Comparison of ENCODE assay signal across 8 mouse cellular contexts in genomic region chr19:8887585-8888463, GRCm38 (mm10). TPM values are rescaled to one million over a fixed set of nuclear protein-coding genes. Genes with fewer than 3 reads are reported as not detected.
DNase-seq lines count a peak whose midpoint lies in the region; ATAC-seq lines count a peak whose summit lies in the region.

No protein-coding gene starts in this region.

- ATAC-seq in kidney, embryonic 16.5 days (ENCODE audit: low FRiP score, low TSS enrichment): no peak
- ATAC-seq in hindbrain, embryonic 16.5 days: no peak
- no peak for ATAC-seq in midbrain, embryonic 16.5 days

- peak overlapping the region; percentile 86 for H3K27ac ChIP-seq in kidney, embryonic 16.5 days (ENCODE audit: low read length)
- H3K27ac ChIP-seq in brown adipose tissue, adult 24 weeks (replicated peaks; ENCODE audit: low read depth, low read length): 0 out of 2 replicates have a peak overlapping the region, but pooled peaks have one; percentile 41
- H3K27ac ChIP-seq in hindbrain, embryonic 16.5 days (ENCODE audit: low read depth, low read length): peak overlapping the region; percentile 77
- peak overlapping the region; percentile 88; the same call in 1 of the 2 replicates for H3K27ac ChIP-seq in midbrain, embryonic 16.5 days (ENCODE audit: low read length)

- DNase-seq in kidney, adult 8-10 months: no peak
- DNase-seq in cerebellum, postnatal 14 days: no peak
- no peak for DNase-seq in layer of hippocampus, adult 11-12 months (ENCODE audit: low spot score)
- DNase-seq in kidney, postnatal 36 days: no peak

- H3K9ac ChIP-seq in kidney, embryonic 16.5 days (replicated peaks; ENCODE audit: low read length): peak overlapping the region; percentile 92
- peak overlapping the region; percentile 72 for H3K9ac ChIP-seq in hindbrain, embryonic 16.5 days (ENCODE audit: low read depth, low read length)
- peak overlapping the region; percentile 70 for H3K9ac ChIP-seq in midbrain, embryonic 16.5 days (ENCODE audit: low read depth, low read length)

- H3K4me1 ChIP-seq in kidney, embryonic 16.5 days (ENCODE audit: insufficient read depth, low read length): peaks cover 17% of the 10 kb centered on the region
- peaks cover 6% of the 10 kb centered on the region; the same call in 1 of the 2 replicates for H3K4me1 ChIP-seq in brown adipose tissue, adult 24 weeks (ENCODE audit: control insufficient read depth, insufficient read depth, insufficient read length, low read length)
- H3K4me1 ChIP-seq in hindbrain, embryonic 16.5 days (ENCODE audit: control insufficient read depth, insufficient read depth, low read depth, low read length): peaks cover 15% of the 10 kb centered on the region
- H3K4me1 ChIP-seq in midbrain, embryonic 16.5 days (ENCODE audit: control insufficient read depth, insufficient read depth, low read length): peaks cover 19% of the 10 kb centered on the region

- H3K9me3 ChIP-seq in kidney, embryonic 16.5 days (ENCODE audit: low read length): no peaks in the 10 kb centered on the region
- H3K9me3 ChIP-seq in hindbrain, embryonic 16.5 days (ENCODE audit: control insufficient read depth, low read length): no peaks in the 10 kb centered on the region
- no peaks in the 10 kb centered on the region for H3K9me3 ChIP-seq in midbrain, embryonic 16.5 days (replicated peaks; ENCODE audit: control insufficient read depth, low read length, poor library complexity, severe bottlenecking)

- H3K4me3 ChIP-seq in kidney, embryonic 16.5 days (ENCODE audit: low read length): peak overlapping the region; percentile 81
- H3K4me3 ChIP-seq in brown adipose tissue, adult 24 weeks (ENCODE audit: insufficient read depth, low read depth, low read length): peak overlapping the region; percentile 79
- H3K4me3 ChIP-seq in hindbrain, embryonic 16.5 days (ENCODE audit: low read length): peak overlapping the region; percentile 65
- H3K4me3 ChIP-seq in midbrain, embryonic 16.5 days (ENCODE audit: low read depth, low read length): peak overlapping the region; percentile 71

- 15% methylated on average over 19 of the region's 19 CpGs for WGBS in kidney, embryonic 16.5 days
- 15% methylated on average over 19 of the region's 19 CpGs for WGBS in hindbrain, embryonic 16.5 days
- WGBS in midbrain, embryonic 16.5 days: 16% methylated on average over 19 of the region's 19 CpGs

- peaks cover 13% of the 10 kb centered on the region; the same call in 1 of the 2 replicates for H3K36me3 ChIP-seq in kidney, embryonic 16.5 days (ENCODE audit: insufficient read depth, low read length)
- peaks cover 3% of the 10 kb centered on the region; the same call in 1 of the 2 replicates for H3K36me3 ChIP-seq in hindbrain, embryonic 16.5 days (ENCODE audit: control insufficient read depth, insufficient read depth, low read length)
- H3K36me3 ChIP-seq in midbrain, embryonic 16.5 days (ENCODE audit: control insufficient read depth, insufficient read depth, low read length): no peaks in the 10 kb centered on the region

- peak overlapping the region; percentile 88 for H3K4me2 ChIP-seq in kidney, embryonic 16.5 days (replicated peaks; ENCODE audit: low read depth, low read length)
- peak overlapping the region; percentile 71 for H3K4me2 ChIP-seq in hindbrain, embryonic 16.5 days (ENCODE audit: low read length)
- H3K4me2 ChIP-seq in midbrain, embryonic 16.5 days (ENCODE audit: low read length): peak overlapping the region; percentile 90

- H3K27me3 ChIP-seq in kidney, embryonic 16.5 days (ENCODE audit: insufficient read depth, low read length): no peaks in the 10 kb centered on the region
- H3K27me3 ChIP-seq in hindbrain, embryonic 16.5 days (replicated peaks; ENCODE audit: control insufficient read depth, insufficient read depth, low read length): no peaks in the 10 kb centered on the region
- H3K27me3 ChIP-seq in midbrain, embryonic 16.5 days (ENCODE audit: control insufficient read depth, insufficient read depth, low read depth, low read length): no peaks in the 10 kb centered on the region

RNA-seq across cellular contexts. Expression of gene 1810009A15Rik, which starts 0.8 kb away (rescaled TPM):
- polyA plus RNA-seq in kidney, embryonic 16.5 days (2015; fragmentation: Nextera tagmentation; extraction: Ambion mirVana): 93.0 and 94.3 TPM in 2 replicates
- 36.6 and 59.8 TPM in 2 replicates for polyA plus RNA-seq in brown adipose tissue, adult 24 weeks (2012; ENCODE audit: insufficient read depth, insufficient read length, missing spikeins)
- polyA plus RNA-seq in hindbrain, embryonic 16.5 days (2015; fragmentation: Nextera tagmentation; extraction: Ambion mirVana): 44.3 and 46.5 TPM in 2 replicates
- 35.4 and 39.2 TPM in 2 replicates for polyA plus RNA-seq in midbrain, embryonic 16.5 days (2015; fragmentation: Nextera tagmentation; extraction: Ambion mirVana)

RNA-seq across cellular contexts. Expression of gene Gm49416, which starts 0.9 kb away (rescaled TPM):
- 1.2 TPM in 1 of 2 replicates, not detected in the other for polyA plus RNA-seq in kidney, embryonic 16.5 days (2015; fragmentation: Nextera tagmentation; extraction: Ambion mirVana)
- 6.2 TPM in 1 of 2 replicates, not detected in the other for polyA plus RNA-seq in brown adipose tissue, adult 24 weeks (2012; ENCODE audit: insufficient read depth, insufficient read length, missing spikeins)
- not detected in 2 replicates for polyA plus RNA-seq in hindbrain, embryonic 16.5 days (2015; fragmentation: Nextera tagmentation; extraction: Ambion mirVana)
- 0.43 TPM in 1 of 2 replicates, not detected in the other for polyA plus RNA-seq in midbrain, embryonic 16.5 days (2015; fragmentation: Nextera tagmentation; extraction: Ambion mirVana)

RNA-seq across cellular contexts. Expression of gene Gm49403, which starts 4.1 kb away (rescaled TPM):
- not detected in 2 replicates for polyA plus RNA-seq in kidney, embryonic 16.5 days (2015; fragmentation: Nextera tagmentation; extraction: Ambion mirVana)
- not detected in 2 replicates for polyA plus RNA-seq in brown adipose tissue, adult 24 weeks (2012; ENCODE audit: insufficient read depth, insufficient read length, missing spikeins)
- polyA plus RNA-seq in hindbrain, embryonic 16.5 days (2015; fragmentation: Nextera tagmentation; extraction: Ambion mirVana): not detected in 2 replicates
- not detected in 2 replicates for polyA plus RNA-seq in midbrain, embryonic 16.5 days (2015; fragmentation: Nextera tagmentation; extraction: Ambion mirVana)

RNA-seq across cellular contexts. Expression of gene Lbhd1, which starts 4.3 kb away (rescaled TPM):
- 78.4 and 84.3 TPM in 2 replicates for polyA plus RNA-seq in kidney, embryonic 16.5 days (2015; fragmentation: Nextera tagmentation; extraction: Ambion mirVana)
- 11.9 and 20.2 TPM in 2 replicates for polyA plus RNA-seq in brown adipose tissue, adult 24 weeks (2012; ENCODE audit: insufficient read depth, insufficient read length, missing spikeins)
- polyA plus RNA-seq in hindbrain, embryonic 16.5 days (2015; fragmentation: Nextera tagmentation; extraction: Ambion mirVana): 27.5 and 35.0 TPM in 2 replicates
- 30.5 and 31.7 TPM in 2 replicates for polyA plus RNA-seq in midbrain, embryonic 16.5 days (2015; fragmentation: Nextera tagmentation; extraction: Ambion mirVana)

RNA-seq across cellular contexts. Expression of gene Ints5, which starts 5.0 kb away (rescaled TPM):
- 49.5 and 53.1 TPM in 2 replicates for polyA plus RNA-seq in kidney, embryonic 16.5 days (2015; fragmentation: Nextera tagmentation; extraction: Ambion mirVana)
- 4.8 and 5.9 TPM in 2 replicates for polyA plus RNA-seq in brown adipose tissue, adult 24 weeks (2012; ENCODE audit: insufficient read depth, insufficient read length, missing spikeins)
- polyA plus RNA-seq in hindbrain, embryonic 16.5 days (2015; fragmentation: Nextera tagmentation; extraction: Ambion mirVana): 31.1 and 35.2 TPM in 2 replicates
- polyA plus RNA-seq in midbrain, embryonic 16.5 days (2015; fragmentation: Nextera tagmentation; extraction: Ambion mirVana): 29.2 and 30.9 TPM in 2 replicates
